Mouse (Mus musculus): Measurements from ENCODE around the gene Ifne.

Gene Ifne

GRCm38 (mm10) chr4:88880101-88880500, at the start of gene Ifne:
TSS of gene Ifne (minus strand) at chr4:88880201.
- no peak for DNase-seq (ENCODE audit: low spot score)

- no peak for DNase-seq (ENCODE audit: low spot score)
These were observed 48.5 kb upstream of the Ifne start for GRCm38 (mm10) chr4:88928341-88929102.

GRCm38 (mm10) chr4:88927850-88928249, 47.8 kb upstream of the Ifne start:
- DNase-seq (ENCODE audit: low spot score): no peak

- no peak for DNase-seq (ENCODE audit: low spot score)
These were observed 46.6 kb upstream of the Ifne start for GRCm38 (mm10) chr4:88926637-88927036.

GRCm38 (mm10) chr4:88926082-88926481, 46.1 kb upstream of the Ifne start:
- DNase-seq (ENCODE audit: low spot score): no peak

GRCm38 (mm10) chr4:88925456-88925855, 45.5 kb upstream of the Ifne start:
- no peak for DNase-seq (ENCODE audit: low spot score)

- no peak for DNase-seq (ENCODE audit: low spot score)
These were observed 41.3 kb upstream of the Ifne start for GRCm38 (mm10) chr4:88921280-88921679.

- no peak for DNase-seq (ENCODE audit: low spot score)
These were observed 37.9 kb upstream of the Ifne start for GRCm38 (mm10) chr4:88917770-88918460.

- DNase-seq (ENCODE audit: low spot score): no peak
These were observed 36.3 kb upstream of the Ifne start for GRCm38 (mm10) chr4:88916306-88916705.

- no peak for DNase-seq (ENCODE audit: low spot score)
These were observed 34.0 kb upstream of the Ifne start for GRCm38 (mm10) chr4:88913984-88914383.

GRCm38 (mm10) chr4:88912882-88913281, 32.9 kb upstream of the Ifne start:
- no peak for DNase-seq (ENCODE audit: low spot score)

- no peak for DNase-seq (ENCODE audit: low spot score)
These were observed 32.2 kb upstream of the Ifne start for GRCm38 (mm10) chr4:88912187-88912586.

GRCm38 (mm10) chr4:88909600-88910534, 29.9 kb upstream of the Ifne start:
- DNase-seq (ENCODE audit: low spot score): no peak

- no peak for DNase-seq (ENCODE audit: low spot score)
These were observed 13.3 kb upstream of the Ifne start for GRCm38 (mm10) chr4:88893201-88893754.

GRCm38 (mm10) chr4:88888236-88888635, 8.2 kb upstream of the Ifne start:
- no peak for DNase-seq (ENCODE audit: low spot score)

GRCm38 (mm10) chr4:88878772-88879171, 1.2 kb downstream of the Ifne start:
- DNase-seq (ENCODE audit: low spot score): no peak

GRCm38 (mm10) chr4:88878246-88878645, 1.8 kb downstream of the Ifne start:
- no peak for DNase-seq (ENCODE audit: low spot score)

GRCm38 (mm10) chr4:88876520-88876919, 3.5 kb downstream of the Ifne start:
- no peak for DNase-seq (ENCODE audit: low spot score)

GRCm38 (mm10) chr4:88875435-88876095, 4.4 kb downstream of the Ifne start:
- no peak for DNase-seq (ENCODE audit: low spot score)

- DNase-seq (ENCODE audit: low spot score): no peak
These were observed 7.3 kb downstream of the Ifne start for GRCm38 (mm10) chr4:88872691-88873090.

Measured in testis, postnatal 10 days (tissue).